Mouse (Mus musculus) heart, postnatal 0 days (tissue): ENCODE results near the gene Gm17334.

ENCODE experiments used
- CTCF ChIP-seq: IDR thresholded peaks from 2 replicates; pipeline ENCODE4 v1.5.1; 2016; ENCODE audit warnings: antibody characterized with exemption, control low read depth, low read depth
- EP300 ChIP-seq: IDR thresholded peaks from 2 replicates; pipeline ENCODE4 v1.6.1; 2016; ENCODE audit warnings: antibody characterized with exemption, low read depth

DNA sequence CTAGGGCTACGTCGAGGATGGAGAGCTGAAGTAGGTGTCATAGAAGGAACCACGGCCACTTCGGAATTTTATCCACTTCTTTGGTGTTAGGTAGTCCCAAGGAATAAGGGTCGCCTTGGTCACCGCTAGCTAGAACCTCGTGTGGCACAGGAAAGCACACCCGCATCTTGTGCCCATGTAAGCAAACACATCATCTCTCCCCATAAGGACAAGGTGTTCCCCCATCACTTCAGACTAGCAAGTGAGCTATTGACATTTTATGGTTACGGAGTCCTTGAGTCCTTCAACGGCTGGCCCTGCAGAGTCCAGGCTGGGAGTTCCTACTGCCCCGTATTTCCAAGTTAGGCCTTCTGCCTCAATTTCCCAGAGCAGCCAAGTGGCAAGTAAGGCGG is 3.8 kb downstream of the Gm17334 start:
- TF ChIP-seq CTCF (no peak), EP300 (no peak)
